Comparison of ENCODE assay signal across 10 mouse cellular contexts in genomic region chr3:109994978-109995662, GRCm38 (mm10).
A peak's percentile ranks its signal among the peaks of the same experiment; 100 is the strongest.
DNase-seq lines count a peak whose midpoint lies in the region; ATAC-seq lines count a peak whose summit lies in the region.
"Had no signal": no experiment of that assay in that cellular context is flagged by ENCODE, and none has a peak within 500 bp of the region (broad histone marks: within the 10 kb centered on the region; RNA-seq: fewer than 3 reads in every experiment).

No protein-coding gene starts in this region.

- H3K4me1 ChIP-seq in hindbrain, embryonic 15.5 days (replicated peaks) = peaks cover 18% of the 10 kb centered on the region

- no peaks in the 10 kb centered on the region for H3K27me3 ChIP-seq in hindbrain, embryonic 15.5 days

- H3K4me3 ChIP-seq in hindbrain, embryonic 15.5 days = no peak overlapping the region
- H3K4me3 ChIP-seq: myocyte had no signal

- ATAC-seq in hindbrain, embryonic 15.5 days (ENCODE audit: low FRiP score, low read depth) = peak; percentile 93

- peak overlapping the region; percentile 24 for H3K4me2 ChIP-seq in hindbrain, embryonic 15.5 days

- 13% methylated on average over 6 of the region's 6 CpGs for WGBS in hindbrain, embryonic 15.5 days

- no peaks in the 10 kb centered on the region for H3K36me3 ChIP-seq in hindbrain, embryonic 15.5 days

- 0 out of 2 replicates have a peak overlapping the region, but pooled peaks have one; percentile 13 for H3K9ac ChIP-seq in hindbrain, embryonic 15.5 days

- no peaks in the 10 kb centered on the region for H3K9me3 ChIP-seq in hindbrain, embryonic 15.5 days

- intact Hi-C loops in heart, postnatal 10 days (cut with DNase I) = no loop called here

- DNase-seq in layer of hippocampus, adult 18-20 months (ENCODE audit: low spot score in 2 of 2) = peak; percentile 17 to 43
- DNase-seq in layer of hippocampus, adult 9-10 months (ENCODE audit: low spot score) = no peak
- peak; percentile 90 for DNase-seq in cerebellum, adult 9-11 months
- DNase-seq in neural tube, embryonic 10.5 days (ENCODE audit: extremely low spot score, low spot score) = peak; percentile 21
- no peak for DNase-seq in kidney, adult 9 months
- DNase-seq in urinary bladder, postnatal 4 days (ENCODE audit: low spot score in 2 of 2) = no peak
- no peak for DNase-seq in heart, postnatal 10 days
- DNase-seq: lung, adult 2 months had no signal

- peak overlapping the region; percentile 78 for H3K27ac ChIP-seq in hindbrain, embryonic 15.5 days (replicated peaks)

Comparison
In these comparisons a context has a peak if more than half of its experiments do, and no peak if none do; other contexts are left out.
1. DNase-seq: peak in layer of hippocampus, adult 18-20 months (2 of 2), cerebellum, adult 9-11 months (single experiment) and neural tube, embryonic 10.5 days (single experiment); none in layer of hippocampus, adult 9-10 months (single experiment), kidney, adult 9 months (single experiment), urinary bladder, postnatal 4 days (0 of 2) and heart, postnatal 10 days (0 of 2).